Mouse (Mus musculus): ENCODE results near the gene Ctdspl.

The Ctdspl gene

DNA sequence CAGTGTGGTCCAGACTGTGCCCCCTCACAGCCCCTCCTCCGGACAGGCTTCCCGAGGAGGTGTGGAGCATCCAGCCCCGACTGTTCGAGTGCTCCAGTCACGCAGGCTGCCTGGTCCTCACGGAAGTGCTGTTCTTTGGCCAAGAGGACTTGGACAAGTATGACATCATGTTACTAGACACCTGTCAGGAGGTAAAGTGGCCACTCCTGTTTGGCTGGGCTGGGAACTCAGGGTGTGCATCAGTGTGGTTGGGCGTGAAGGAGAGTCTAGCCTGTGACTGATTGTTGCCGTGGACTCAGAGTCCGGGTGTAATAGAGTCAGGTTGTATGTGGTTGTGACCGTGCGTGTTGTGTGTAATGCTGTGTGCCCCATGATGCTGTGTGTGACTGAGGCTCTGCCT is 142.0 kb downstream of the Ctdspl start:
- no peak for DNase-seq

GRCm38 (mm10) chr9:119070173-119070825 is 144.0 kb downstream of the Ctdspl start:
- no peak for DNase-seq

- no peak for DNase-seq
Measured at GRCm38 (mm10) chr9:119071786-119072185, 145.5 kb downstream of the Ctdspl start.

DNA sequence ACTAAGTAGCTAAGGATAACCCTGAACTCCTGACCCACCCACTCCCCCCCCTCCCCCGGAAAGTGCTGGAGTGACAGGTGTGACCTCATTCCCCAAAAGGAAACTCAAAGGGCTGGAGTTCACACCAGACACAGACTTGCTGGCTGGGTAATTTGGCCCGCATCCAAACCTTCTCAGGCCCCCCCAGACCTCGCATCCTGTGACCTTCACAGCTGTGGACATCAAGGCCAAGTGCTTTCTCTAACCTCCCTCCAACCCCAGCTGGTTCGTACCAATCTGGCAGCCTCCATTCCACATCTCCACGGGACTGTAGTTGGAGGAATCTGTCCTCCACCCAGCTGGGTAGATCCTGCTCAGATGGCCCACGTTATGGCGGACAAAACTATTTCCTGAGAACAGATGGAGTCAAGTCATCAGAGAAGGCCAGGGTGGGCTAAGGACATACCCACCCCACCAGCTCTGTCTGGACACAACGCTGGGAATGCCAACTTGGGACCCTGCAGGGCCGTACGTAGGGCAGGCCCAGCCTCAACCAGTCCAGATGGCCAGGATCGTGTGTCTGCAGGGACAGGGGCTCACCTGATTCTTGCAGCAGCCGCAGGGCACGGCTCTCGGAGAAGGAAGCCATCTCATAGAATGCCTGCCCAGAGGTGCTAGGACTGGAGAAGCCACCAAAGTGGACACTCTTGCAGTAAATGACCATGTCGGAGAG is 147.1 kb downstream of the Ctdspl start:
- no peak for DNase-seq

GRCm38 (mm10) chr9:119075685-119076084 is 149.4 kb downstream of the Ctdspl start:
- DNase-seq, result no peak

DNA sequence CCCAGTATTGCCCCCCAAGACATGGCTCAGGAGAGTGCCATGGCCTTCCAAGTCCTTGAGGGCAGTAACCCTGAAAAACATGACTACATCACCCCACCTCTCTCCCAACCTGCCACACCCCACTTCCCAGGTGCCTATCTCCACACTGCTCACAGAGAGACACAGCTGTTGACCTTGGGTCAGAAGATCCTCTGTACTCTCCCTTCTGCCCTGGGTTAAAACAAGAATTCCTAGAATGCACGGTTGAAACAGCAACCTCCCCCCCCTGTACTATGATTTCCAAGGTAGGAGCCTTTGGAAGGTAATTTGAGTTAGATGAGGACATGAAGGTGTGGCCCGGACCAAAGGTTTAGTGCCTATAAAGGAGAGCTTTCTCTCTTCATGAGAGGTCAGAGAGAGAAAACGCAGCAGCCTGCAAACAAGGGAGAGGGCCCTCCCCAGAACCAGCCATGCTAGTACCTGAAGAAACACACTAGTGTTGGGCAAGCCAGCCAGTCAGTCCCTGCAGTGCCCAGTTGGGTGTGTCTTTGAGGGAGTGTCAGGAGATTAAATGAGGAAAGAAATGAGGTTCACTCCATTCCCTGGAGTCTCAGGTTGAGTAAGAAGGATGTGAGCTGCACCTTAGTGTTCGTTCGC is 153.9 kb downstream of the Ctdspl start:
- no peak for DNase-seq

DNA sequence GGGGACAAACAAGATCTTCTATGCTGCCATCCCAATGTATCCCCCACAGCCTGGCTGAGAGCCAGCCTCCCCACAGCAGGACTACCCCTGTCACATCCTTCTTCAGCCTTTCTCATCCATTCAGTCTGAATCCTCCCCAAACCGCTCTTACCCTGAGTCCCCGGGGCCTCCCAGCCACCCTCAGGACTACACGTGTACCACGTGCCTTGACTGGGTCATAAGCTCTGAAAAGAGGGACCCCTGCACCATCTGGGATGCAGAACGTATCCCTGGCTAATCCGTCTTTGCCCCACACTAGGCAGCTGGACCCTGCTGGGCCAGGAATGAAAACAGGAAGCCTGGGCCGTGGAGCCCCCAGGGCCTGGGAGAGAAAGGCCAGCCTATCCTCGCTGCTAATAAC is 155.8 kb downstream of the Ctdspl start:
- no peak for DNase-seq

DNA sequence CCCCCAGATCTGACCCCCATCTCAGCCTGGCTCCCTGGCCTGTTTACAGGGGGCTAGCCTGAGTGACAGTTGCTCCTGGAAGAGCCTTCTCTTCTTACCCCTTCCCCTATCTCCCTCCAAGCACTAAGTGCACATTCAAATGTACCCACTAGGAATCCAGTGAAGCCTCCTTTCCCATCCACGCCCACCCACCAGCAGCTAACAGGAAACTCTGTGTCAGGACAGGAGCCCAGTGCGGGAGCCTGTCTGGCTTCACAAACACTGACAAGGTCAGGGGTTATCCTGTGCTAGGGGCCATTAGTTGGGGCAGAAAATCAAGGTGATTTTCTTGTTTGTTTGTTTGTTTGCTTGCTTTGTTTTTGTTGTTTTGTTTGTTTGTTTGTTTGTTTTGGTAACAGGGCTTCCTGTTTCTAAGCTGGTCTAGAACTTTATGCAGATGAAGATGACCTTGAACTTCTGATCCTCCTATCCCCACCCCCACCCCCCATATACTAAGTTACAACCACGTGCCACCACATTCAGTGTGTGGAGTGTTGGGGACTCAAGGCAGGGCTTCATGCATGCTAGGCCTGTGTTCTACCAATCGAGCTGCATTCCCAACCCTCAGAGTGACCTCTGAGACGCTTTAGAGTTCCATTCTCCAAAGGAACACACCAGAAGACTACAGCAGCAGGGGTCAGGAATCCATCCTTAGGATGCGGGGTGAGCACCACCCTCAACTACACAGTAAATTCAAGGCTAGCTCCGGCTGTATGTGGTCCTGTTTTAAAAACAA is 156.6 kb downstream of the Ctdspl start:
- no peak for DNase-seq

DNA sequence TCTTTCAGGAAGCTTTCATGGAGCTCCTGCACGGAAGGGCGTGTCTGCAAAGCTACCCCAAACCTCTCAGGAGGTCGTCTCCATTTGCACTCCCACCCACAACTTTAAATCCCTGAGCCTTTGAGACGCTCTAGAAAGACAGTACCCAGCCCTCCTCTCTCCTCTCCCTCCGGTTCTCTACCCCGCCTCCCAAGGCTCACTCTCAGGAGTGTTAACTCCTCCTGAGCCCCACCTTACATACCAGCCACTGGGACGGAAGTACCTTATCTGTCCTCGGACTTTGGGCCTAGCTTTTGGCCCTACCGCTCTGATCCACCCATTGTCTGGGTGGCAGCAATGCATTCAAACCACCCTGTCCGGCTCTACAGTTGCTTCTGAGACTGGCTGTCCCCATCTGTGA is 157.7 kb downstream of the Ctdspl start:
- DNase-seq, result no peak

- no peak for DNase-seq
Measured at GRCm38 (mm10) chr9:119086451-119086850, 160.2 kb downstream of the Ctdspl start.

DNA sequence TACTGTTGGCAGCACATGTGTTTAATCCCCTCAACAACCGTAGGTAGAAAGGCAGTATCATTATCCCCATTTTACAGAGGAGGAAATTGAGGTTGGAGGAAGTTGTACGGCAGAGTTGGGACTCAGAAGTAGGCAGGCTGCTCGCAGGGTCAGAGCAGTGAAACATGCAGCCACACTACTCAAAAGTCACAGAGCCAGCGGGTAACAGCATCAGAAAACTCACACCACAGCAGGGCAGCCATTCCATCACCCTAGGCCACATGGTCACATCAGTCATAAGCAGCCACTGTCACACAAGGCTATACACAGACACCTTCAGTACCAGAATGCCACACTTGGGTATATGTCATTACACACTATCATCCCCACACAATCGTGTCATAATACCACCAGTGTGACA is 161.1 kb downstream of the Ctdspl start:
- no peak for DNase-seq

DNA sequence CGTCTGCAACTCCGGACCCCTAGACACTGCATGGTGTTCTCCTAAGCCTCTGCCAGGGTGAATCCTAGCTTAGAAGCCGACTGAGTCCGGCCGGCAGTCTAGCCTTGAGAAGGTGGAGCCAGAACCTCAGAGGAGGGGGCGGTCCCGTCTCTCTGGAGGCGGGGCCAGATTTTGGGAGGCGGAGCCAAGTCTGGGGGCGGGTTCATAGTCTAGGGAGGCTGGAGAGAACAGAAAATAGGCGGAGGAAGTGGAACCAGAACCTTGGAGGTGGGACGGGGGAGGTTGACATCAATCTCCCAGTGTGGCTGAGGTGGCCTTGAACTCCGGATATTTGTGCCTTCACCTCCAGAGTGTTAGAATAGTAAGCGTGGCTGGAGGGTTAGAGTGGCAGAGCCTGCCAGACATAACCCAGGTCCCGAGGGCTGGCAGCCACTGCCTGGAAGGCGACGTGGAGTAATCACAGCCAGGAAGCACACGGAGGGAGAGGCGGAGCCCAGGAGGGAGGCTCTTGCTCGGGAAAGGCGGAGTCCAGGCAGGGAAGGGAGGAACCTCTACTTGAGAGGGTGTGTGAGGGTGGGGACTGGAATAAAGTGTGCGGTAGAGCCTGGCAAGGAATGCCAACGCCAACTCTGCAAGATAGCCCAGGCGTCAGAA is 162.0 kb downstream of the Ctdspl start:
- peak; percentile 69 to 80 for DNase-seq

GRCm38 (mm10) chr9:119089437-119089836 is 163.2 kb downstream of the Ctdspl start:
- no peak for DNase-seq

DNA sequence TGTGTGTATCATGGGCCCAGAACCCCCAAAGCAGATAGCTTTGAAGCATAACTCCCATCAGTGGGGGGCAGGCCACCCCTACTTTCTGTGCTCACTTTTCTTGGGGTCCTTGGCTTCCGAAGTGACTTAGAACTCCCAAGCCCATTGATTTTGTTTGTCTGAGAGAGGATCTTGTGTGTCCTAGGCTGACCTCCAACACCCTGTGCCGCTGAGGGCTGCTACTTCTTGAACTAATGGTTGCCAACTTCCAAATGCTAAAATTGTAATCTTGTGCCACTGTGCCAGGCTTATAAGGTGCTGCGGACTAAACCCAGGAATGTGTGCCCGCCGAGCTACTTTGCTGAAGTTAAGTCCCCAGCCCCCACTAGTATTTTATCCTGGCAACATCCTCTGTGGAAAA is 164.2 kb downstream of the Ctdspl start:
- no peak for DNase-seq

- no peak for DNase-seq
Measured at GRCm38 (mm10) chr9:119091581-119092310, 165.5 kb downstream of the Ctdspl start.

DNA sequence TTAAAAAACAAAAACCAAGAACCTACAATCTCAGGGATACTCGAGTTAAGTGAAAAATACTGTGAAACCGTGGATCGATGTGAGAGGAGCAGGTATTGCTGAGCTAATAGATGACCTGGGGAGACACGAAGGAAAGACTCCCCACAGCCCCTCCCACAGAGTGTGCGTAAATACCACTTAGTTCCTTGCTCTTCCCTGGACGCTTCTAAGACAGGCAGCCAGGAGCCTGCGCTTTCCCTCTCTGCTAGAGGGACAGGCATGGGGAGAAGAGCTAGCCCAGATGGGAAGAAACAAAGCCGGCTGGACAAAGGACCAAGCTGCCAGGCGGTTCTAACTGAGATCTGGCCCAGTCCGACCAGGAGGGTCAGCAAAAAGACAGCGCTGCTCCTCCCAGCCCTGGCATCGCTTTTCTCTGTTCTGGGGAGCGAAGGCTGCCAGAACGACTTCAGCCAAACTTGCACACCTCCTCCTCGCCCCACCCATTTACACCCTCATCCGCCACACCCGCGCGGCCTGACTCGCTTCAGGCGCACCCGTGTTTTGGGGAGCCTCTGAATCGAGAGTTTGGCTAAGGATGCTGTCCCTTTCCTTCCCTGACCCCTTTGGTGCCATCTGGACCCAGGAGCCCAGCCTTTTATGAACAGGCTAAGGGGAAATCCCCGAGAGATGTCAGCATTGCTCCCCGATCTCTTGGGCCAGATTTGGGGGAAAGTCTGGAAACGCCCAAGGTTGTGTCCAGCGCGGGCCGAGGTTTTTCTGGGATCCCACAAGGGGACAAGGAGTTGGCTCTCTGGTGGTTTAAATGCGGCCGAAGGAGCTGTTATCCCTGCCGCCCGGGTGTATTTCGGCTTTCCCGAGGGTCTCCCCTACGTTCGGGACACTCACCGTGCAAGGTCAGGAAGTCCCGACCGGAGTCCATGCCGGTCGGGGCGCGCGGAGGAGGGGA is 166.5 kb downstream of the Ctdspl start:
- no peak for DNase-seq
